Mouse (Mus musculus) kidney, postnatal 0 days (tissue): ENCODE results near the gene Pcp4. TPM values are rescaled to one million over a fixed set of nuclear protein-coding genes. Genes with fewer than 3 reads are reported as not detected.
"Not testable (repeated sequence)": the region's sequence is repeated elsewhere in the genome, so short reads cannot be mapped to it uniquely, and the experiment has no call there.

ENCODE experiments used
- ATAC-seq: fragments of 200-750 bp; cut with Nextera tagmentation; replicated peaks from 2 replicates; pipeline ENCODE4 v1.8.0; 2017; ENCODE audit warnings: low read depth, moderate number of reproducible peaks, moderate TSS enrichment, moderate library complexity; ENCODE audit not compliant: low FRiP score
- DNase-seq: peaks from one replicate; pipeline ENCODE4 v3.0.0-alpha.2; 2016; ENCODE audit warnings: low spot score
- H3K27ac ChIP-seq: fragments of 300-500 bp; sonication (generic); 2 replicates; pipeline ENCODE4 v1.5.1; 2014; ENCODE audit warnings: mild to moderate bottlenecking
- H3K27me3 ChIP-seq: fragments of 300-500 bp; sonication (generic); 2 replicates; pipeline ENCODE4 v1.6.1; 2014; ENCODE audit warnings: low read length, mixed read lengths; ENCODE audit not compliant: insufficient read depth
- H3K36me3 ChIP-seq: fragments of 300-500 bp; sonication (generic); 2 replicates; pipeline ENCODE4 v1.6.1; 2014; ENCODE audit warnings: low read length, mixed read lengths; ENCODE audit not compliant: insufficient read depth
- H3K4me1 ChIP-seq: fragments of 300-500 bp; sonication (generic); replicated peaks from 2 replicates; pipeline ENCODE4 v1.6.1; 2014; ENCODE audit warnings: antibody characterized with exemption, low read length, mixed read lengths; ENCODE audit not compliant: insufficient read depth
- H3K4me2 ChIP-seq: fragments of 300-500 bp; sonication (generic); 2 replicates; pipeline ENCODE4 v1.6.1; 2014; ENCODE audit warnings: mild to moderate bottlenecking, low read length, moderate library complexity, mixed read lengths
- H3K4me3 ChIP-seq: fragments of 300-500 bp; sonication (generic); replicated peaks from 2 replicates; pipeline ENCODE4 v1.5.1; 2014; ENCODE audit warnings: low read depth, low read length
- H3K9ac ChIP-seq: fragments of 300-500 bp; sonication (generic); 2 replicates; pipeline ENCODE4 v1.6.1; 2014; ENCODE audit warnings: low read depth, low read length
- H3K9me3 ChIP-seq: fragments of 300-500 bp; sonication (generic); replicated peaks from 2 replicates; pipeline ENCODE4 v1.6.1; 2016; ENCODE audit warnings: low read length, inconsistent platforms, mixed read lengths
- CTCF ChIP-seq: IDR thresholded peaks from 2 replicates; pipeline ENCODE4 v1.5.1; 2016; ENCODE audit warnings: antibody characterized with exemption, low read depth, mild to moderate bottlenecking, moderate library complexity
- WGBS: fragments of 180-500 bp; shearing (Covaris S2); extraction: QIAGEN DNeasy Blood & Tissue Kit; methylation state at CpG from one replicate; pipeline ENCODE4 v1.1.7; 2014; 5-methylcytosine and 5-hydroxymethylcytosine counted together
- polyA plus RNA-seq: library from polyadenylated mRNA; unstranded; fragments of >200 nt; fragmentation: Nextera tagmentation; extraction: Ambion mirVana; gene quantifications from 2 replicates; pipeline ENCODE4 v1.2.1, GENCODE M21; 2015

The Pcp4 gene
- polyA plus RNA-seq, 1 experiment from 2014 or later, result 102 TPM

DNA sequence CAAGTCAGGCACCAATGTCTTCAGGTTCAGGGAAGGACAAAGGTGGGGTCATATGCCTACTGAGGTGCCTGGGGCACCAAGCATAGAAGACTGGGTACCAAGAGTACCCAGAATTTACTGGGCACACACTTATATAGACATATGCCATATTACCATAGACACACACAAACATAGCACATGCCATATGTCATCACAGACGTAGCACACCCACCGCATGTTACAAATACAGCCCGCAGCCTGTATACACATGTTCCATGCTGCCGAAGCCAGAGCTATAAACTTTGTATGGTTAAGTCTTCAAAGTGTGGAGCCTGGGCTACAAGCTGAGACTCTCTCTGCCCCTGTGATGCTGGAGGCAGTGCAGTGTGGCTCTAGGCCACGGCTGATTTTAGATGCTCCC is 28.5 kb upstream of the Pcp4 start:
- no peaks in the 10 kb centered on the region for H3K4me1 ChIP-seq
- H3K27me3 ChIP-seq, result no peaks in the 10 kb centered on the region
- WGBS, result 79% methylated on average over 5 of the region's 5 CpGs
- TF ChIP-seq CTCF, result no peak
- no peak for ATAC-seq
- no peaks in the 10 kb centered on the region for H3K36me3 ChIP-seq
- H3K9ac ChIP-seq, result no peak overlapping the region
- H3K4me3 ChIP-seq, result no peak overlapping the region
- no peak for DNase-seq
- H3K9me3 ChIP-seq, result no peaks in the 10 kb centered on the region
- H3K4me2 ChIP-seq, result no peak overlapping the region
- no peak overlapping the region for H3K27ac ChIP-seq

DNA sequence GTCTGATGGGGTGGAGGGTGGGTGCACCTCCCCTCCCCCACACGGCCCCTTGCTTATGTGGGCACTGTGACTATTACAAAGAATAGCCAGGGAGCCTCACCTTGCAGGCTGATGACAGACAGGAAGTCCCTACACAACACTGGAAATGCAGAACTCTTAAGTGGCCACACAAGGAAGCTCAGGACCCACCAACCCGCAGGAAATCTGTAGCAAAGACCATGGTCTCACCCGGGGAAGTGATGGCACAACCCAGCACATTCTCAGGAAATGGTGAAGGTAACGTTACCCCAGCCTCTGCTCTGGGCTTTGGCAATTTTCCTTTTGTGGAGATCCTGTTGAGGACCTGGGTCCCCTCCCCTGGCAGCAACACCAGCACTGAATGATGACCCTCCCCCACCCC is 27.7 kb upstream of the Pcp4 start:
- H3K9me3 ChIP-seq, result no peaks in the 10 kb centered on the region
- H3K4me2 ChIP-seq, result no peak overlapping the region
- no peak overlapping the region for H3K4me3 ChIP-seq
- 50% methylated on average over 4 of the region's 4 CpGs for WGBS
- ATAC-seq (no peak), DNase-seq (no peak)
- H3K9ac ChIP-seq, result no peak overlapping the region
- no peaks in the 10 kb centered on the region for H3K4me1 ChIP-seq
- no peaks in the 10 kb centered on the region for H3K27me3 ChIP-seq
- H3K36me3 ChIP-seq, result no peaks in the 10 kb centered on the region
- TF ChIP-seq CTCF, result no peak
- H3K27ac ChIP-seq, result no peak overlapping the region

DNA sequence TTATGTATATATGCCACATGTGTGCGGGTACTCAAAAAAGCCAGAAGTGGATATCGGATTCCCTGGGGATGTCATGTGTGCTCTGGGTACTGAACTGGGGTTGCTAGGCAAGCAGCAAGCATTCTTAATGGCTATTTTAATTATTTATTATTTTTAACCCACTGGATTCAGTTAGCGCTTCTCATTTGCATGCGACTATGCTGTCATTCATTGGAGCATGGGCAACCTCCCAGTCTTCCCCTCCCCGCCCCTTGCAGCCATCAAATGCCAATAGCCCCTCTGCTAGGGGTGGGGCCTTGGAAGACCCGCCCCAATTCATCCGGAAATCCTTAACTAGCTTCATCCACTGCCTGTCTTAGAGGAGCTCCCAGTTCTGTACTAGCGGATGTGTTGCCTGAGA is 26.5 kb upstream of the Pcp4 start:
- ATAC-seq, result no peak

DNA sequence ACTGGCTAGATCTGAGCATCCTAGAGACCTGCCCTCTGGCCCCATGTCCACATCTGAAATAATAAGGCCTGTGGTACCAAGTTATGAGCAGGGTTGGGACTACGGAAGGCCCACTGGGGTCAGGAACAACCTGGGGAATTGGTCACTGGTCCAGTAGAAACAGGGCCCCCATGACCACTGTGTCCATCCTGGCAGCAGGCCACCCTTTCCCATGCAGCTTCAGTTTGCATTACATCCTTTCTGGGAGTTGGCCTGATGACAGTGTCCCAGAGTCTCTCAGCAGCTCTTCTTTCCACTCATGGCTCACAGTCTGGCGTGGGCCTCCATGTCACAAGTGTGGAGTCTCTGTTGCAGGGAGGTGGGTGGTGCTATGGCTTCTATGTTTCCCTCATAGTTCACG is 25.6 kb upstream of the Pcp4 start:
- H3K9me3 ChIP-seq, result no peaks in the 10 kb centered on the region
- no peaks in the 10 kb centered on the region for H3K27me3 ChIP-seq
- no peaks in the 10 kb centered on the region for H3K4me1 ChIP-seq
- DNase-seq (no peak), ATAC-seq (no peak)
- WGBS, result 92% methylated on average over 3 of the region's 3 CpGs
- H3K4me3 ChIP-seq, result no peak overlapping the region
- no peak overlapping the region for H3K27ac ChIP-seq
- H3K9ac ChIP-seq, result no peak overlapping the region
- TF ChIP-seq CTCF, result no peak
- no peak overlapping the region for H3K4me2 ChIP-seq
- no peaks in the 10 kb centered on the region for H3K36me3 ChIP-seq

More for the DNA sequence above, 26.5 kb upstream of the Pcp4 start:
- no peak for DNase-seq
- H3K4me1 ChIP-seq, result no peaks in the 10 kb centered on the region
- 89% methylated on average over 8 of the region's 8 CpGs for WGBS
- no peaks in the 10 kb centered on the region for H3K27me3 ChIP-seq
- no peak overlapping the region for H3K4me3 ChIP-seq
- TF ChIP-seq CTCF, result no peak
- no peaks in the 10 kb centered on the region for H3K9me3 ChIP-seq
- no peak overlapping the region for H3K27ac ChIP-seq
- no peak overlapping the region for H3K9ac ChIP-seq
- H3K4me2 ChIP-seq, result no peak overlapping the region
- H3K36me3 ChIP-seq, result no peaks in the 10 kb centered on the region

DNA sequence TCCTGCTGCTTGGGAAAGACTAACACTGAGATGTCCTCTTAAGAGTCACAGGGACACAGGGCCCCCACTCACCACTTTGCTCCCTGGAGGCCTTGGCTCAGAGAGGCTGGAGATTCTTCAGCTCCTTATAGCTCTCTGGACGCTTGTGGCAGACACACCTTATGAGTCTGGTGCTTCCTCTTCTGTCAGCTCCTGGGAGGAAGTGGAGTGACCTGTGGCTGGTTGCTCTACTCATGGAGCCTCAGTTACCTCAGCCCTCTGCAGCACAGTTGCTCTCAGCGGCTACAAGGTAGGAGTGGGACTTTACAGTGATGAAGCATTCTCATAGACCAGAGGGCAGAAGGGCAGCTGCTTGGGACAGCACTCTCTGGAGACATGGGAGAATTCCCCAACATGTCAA is 23.9 kb upstream of the Pcp4 start, which contains the start of gene Itgb2l:
Gene Itgb2l (minus strand): TSS at position 152 of the 400 bp plus-strand sequence.
- no peaks in the 10 kb centered on the region for H3K36me3 ChIP-seq
- no peaks in the 10 kb centered on the region for H3K4me1 ChIP-seq
- 71% methylated on average over 2 of the region's 2 CpGs for WGBS
- H3K27me3 ChIP-seq, result no peaks in the 10 kb centered on the region
- no peak for TF ChIP-seq CTCF
- H3K27ac ChIP-seq, result no peak within 1 kb of the TSS
- H3K9ac ChIP-seq, result no peak within 1 kb of the TSS
- H3K4me2 ChIP-seq, result no peak within 1 kb of the TSS
- no peaks in the 10 kb centered on the region for H3K9me3 ChIP-seq
- no peak for DNase-seq
- no peak for ATAC-seq
- no peak within 1 kb of the TSS for H3K4me3 ChIP-seq

DNA sequence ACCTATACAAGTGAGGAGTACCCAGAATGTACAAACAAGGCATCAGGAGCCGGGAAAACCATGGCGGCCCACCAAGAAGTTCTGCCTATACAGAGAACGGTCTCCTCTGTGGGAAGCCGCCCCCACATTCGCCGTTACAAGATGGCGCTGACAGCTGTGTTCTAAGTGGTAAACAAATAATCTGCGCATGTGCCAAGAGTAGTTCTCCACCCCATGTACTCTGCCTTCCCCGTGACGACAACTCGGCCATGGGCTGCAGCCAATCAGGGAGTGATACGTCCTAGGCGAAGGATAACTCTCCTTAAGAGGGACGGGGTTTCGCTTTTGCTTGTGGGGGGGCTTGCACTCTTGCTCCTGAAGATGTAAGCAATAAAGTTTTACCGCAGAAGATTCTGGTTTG is 16.5 kb upstream of the Pcp4 start:
- not testable (repeated sequence) for H3K36me3 ChIP-seq, H3K9ac ChIP-seq, ATAC-seq, H3K27me3 ChIP-seq, H3K27ac ChIP-seq, H3K9me3 ChIP-seq, H3K4me3 ChIP-seq, H3K4me1 ChIP-seq, H3K4me2 ChIP-seq, DNase-seq
- WGBS, result 95% methylated on average over 13 of the region's 16 CpGs

DNA sequence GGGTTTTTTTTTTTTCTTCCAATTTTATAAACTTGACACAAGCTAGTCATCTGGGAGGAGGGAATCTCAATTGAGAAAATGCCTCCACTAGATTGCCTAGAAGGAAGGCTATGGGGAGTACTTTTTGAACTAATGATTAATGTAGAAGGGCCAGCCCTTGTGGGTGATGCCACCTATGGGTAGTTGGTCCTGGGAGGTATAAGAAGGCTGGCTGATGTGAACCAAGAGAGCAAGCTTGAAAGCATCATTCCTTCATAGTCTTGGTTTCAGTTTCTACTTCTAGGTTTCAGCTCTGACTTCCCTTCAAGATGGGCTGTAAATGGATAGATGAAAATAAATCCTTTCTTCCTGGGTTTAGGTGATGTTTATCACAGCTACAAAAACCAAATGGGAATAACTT is 13.3 kb upstream of the Pcp4 start:
- no peaks in the 10 kb centered on the region for H3K9me3 ChIP-seq
- no peaks in the 10 kb centered on the region for H3K36me3 ChIP-seq
- no peaks in the 10 kb centered on the region for H3K27me3 ChIP-seq
- ATAC-seq (no peak), DNase-seq (no peak)
- no peak for TF ChIP-seq CTCF
- no peak overlapping the region for H3K4me3 ChIP-seq
- H3K4me2 ChIP-seq, result no peak overlapping the region
- no peaks in the 10 kb centered on the region for H3K4me1 ChIP-seq
- no peak overlapping the region for H3K9ac ChIP-seq
- no peak overlapping the region for H3K27ac ChIP-seq
